In the genomic region with DNA sequence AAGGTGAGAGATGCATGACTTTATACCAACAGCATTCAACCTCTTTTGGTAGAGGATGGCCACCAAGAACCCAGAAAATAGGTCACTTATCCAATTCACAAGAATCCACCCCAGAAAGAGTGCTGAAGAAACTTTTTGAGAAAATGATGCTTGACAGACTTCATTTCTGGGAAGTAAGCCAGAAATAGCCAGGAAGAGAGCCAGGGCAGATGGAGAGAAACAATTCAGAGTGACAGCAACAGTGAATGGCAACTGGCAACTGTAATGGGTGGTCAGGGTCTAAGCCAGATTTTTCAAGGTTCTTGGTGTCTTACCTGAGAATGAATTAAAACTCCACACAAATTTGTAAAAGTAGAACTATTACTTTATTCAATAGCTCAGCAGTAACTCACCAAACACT, we compare ENCODE assay signal across 23 mouse cellular contexts.
DNase-seq lines count a peak whose midpoint lies in the region; ATAC-seq and TF ChIP-seq lines count a peak whose summit lies in the region.
"Had no signal": no experiment of that assay in that cellular context is flagged by ENCODE, and none has a peak within 500 bp of the region (broad histone marks: within the 10 kb centered on the region; RNA-seq: fewer than 3 reads in every experiment).

No protein-coding gene starts in this region.

- no peak overlapping the region for H3K27ac ChIP-seq in lung, postnatal 0 days (ENCODE audit: low read length)
- H3K27ac ChIP-seq: hindbrain, embryonic 13.5 days; intestine, embryonic 15.5 days; left cerebral cortex, adult 2 months; neural tube, embryonic 15.5 days had no signal

- H3K27me3 ChIP-seq in lung, postnatal 0 days (replicated peaks; ENCODE audit: insufficient read depth, low read length), result no peaks in the 10 kb centered on the region
- H3K27me3 ChIP-seq: hindbrain, embryonic 13.5 days; intestine, embryonic 15.5 days; megakaryocyte, embryonic 14.5 days; neural tube, embryonic 15.5 days had no signal

- intact Hi-C loops in heart, postnatal 36 days (cut with DNase I), result no loop called here

- no peak for TF ChIP-seq CTCF in lung, postnatal 0 days (IDR thresholded peaks at IDR 0.05)

- no peaks in the 10 kb centered on the region for H3K4me1 ChIP-seq in lung, postnatal 0 days (ENCODE audit: insufficient read depth, low read depth, low read length)
- H3K4me1 ChIP-seq: hindbrain, embryonic 13.5 days; intestine, embryonic 15.5 days; megakaryocyte, embryonic 14.5 days; neural tube, embryonic 15.5 days had no signal

- no peak for ATAC-seq in lung, postnatal 0 days
- ATAC-seq: activated CD4-positive, CD25-positive, alpha-beta regulatory T cell, adult 4 months; forebrain, embryonic 16.5 days; intestine, embryonic 15.5 days had no signal

- no peaks in the 10 kb centered on the region for H3K9me3 ChIP-seq in lung, postnatal 0 days (ENCODE audit: low read length)
- H3K9me3 ChIP-seq: hindbrain, embryonic 13.5 days; intestine, embryonic 15.5 days; megakaryocyte, embryonic 14.5 days; neural tube, embryonic 15.5 days had no signal

- H3K36me3 ChIP-seq in lung, postnatal 0 days (ENCODE audit: insufficient read depth, low read length), result no peaks in the 10 kb centered on the region
- H3K36me3 ChIP-seq: hindbrain, embryonic 13.5 days; intestine, embryonic 15.5 days; neural tube, embryonic 15.5 days had no signal

- no peak overlapping the region for H3K4me3 ChIP-seq in lung, postnatal 0 days (ENCODE audit: low read depth, low read length)
- H3K4me3 ChIP-seq: erythroblast, embryonic 14.5 days; hindbrain, embryonic 13.5 days; intestine, embryonic 15.5 days; left cerebral cortex, adult 2 months; megakaryocyte, embryonic 14.5 days; neural tube, embryonic 15.5 days had no signal

- peak; percentile 14 for DNase-seq in heart, postnatal 4 days
- no peak for DNase-seq in heart, postnatal 36 days
- DNase-seq in right cerebral cortex, postnatal 4 days, result peak; percentile 4
- no peak for DNase-seq in right cerebral cortex, postnatal 36 days (ENCODE audit: low spot score in 2 of 2)
- peak; percentile 5 for DNase-seq in cerebellum, adult 8-10 months
- peak; percentile 4 for DNase-seq in telencephalon, adult 2 months (ENCODE audit: low read depth, low spot score)
- no peak for DNase-seq in embryo, embryonic 10.5 days (ENCODE audit: low spot score)
- no peak for DNase-seq in lung, postnatal 0 days (ENCODE audit: low spot score)
- DNase-seq: adrenal gland, postnatal 14 days; gastrocnemius, postnatal 36 days; kidney, postnatal 36 days; lung, adult 18-20 months; midbrain, embryonic 14.5 days; spleen, adult 18-20 months had no signal

- H3K4me2 ChIP-seq in lung, postnatal 0 days (replicated peaks; ENCODE audit: low read depth, low read length), result no peak overlapping the region
- H3K4me2 ChIP-seq: hindbrain, embryonic 13.5 days; intestine, embryonic 15.5 days; liver, embryonic 11.5 days; neural tube, embryonic 15.5 days had no signal

- TF ChIP-seq EP300 in lung, postnatal 0 days (IDR thresholded peaks at IDR 0.05), result no peak

- H3K9ac ChIP-seq in lung, postnatal 0 days (replicated peaks; ENCODE audit: low read depth), result no peak overlapping the region
- H3K9ac ChIP-seq: hindbrain, embryonic 13.5 days; intestine, embryonic 15.5 days; neural tube, embryonic 15.5 days had no signal

Comparison
In these comparisons a context has a peak if more than half of its experiments do, and no peak if none do; other contexts are left out.
1. DNase-seq: peak in heart, postnatal 4 days (single experiment), right cerebral cortex, postnatal 4 days (single experiment), cerebellum, adult 8-10 months (single experiment) and telencephalon, adult 2 months (single experiment); none in heart, postnatal 36 days (0 of 2), right cerebral cortex, postnatal 36 days (0 of 2), embryo, embryonic 10.5 days (single experiment) and lung, postnatal 0 days (single experiment).